Mouse (Mus musculus): Measurements from ENCODE around the gene Maz. TPM values are rescaled to one million over a fixed set of nuclear protein-coding genes. Genes with fewer than 3 reads are reported as not detected.

Gene Maz
- polyA plus RNA-seq, 2 experiments: 66.7 to 298 TPM

GRCm38 (mm10) chr7:126978841-126979240 is 48.0 kb downstream of the Maz start:
- Histone ChIP-seq H3K4me3 (replicated peaks; ENCODE audit: low read length) (no peak overlapping the region), H3K27me3 (ENCODE audit: control insufficient read depth, insufficient read depth, low read length) (no peaks in the 10 kb centered on the region), H3K4me1 (ENCODE audit: control insufficient read depth, insufficient read depth, low read length) (peaks cover 7% of the 10 kb centered on the region; the same call in 1 of the 2 replicates), H3K27ac (replicated peaks; ENCODE audit: low read depth, low read length) (no peak overlapping the region), H3K9ac (ENCODE audit: low read depth, low read length, severe bottlenecking) (no peak overlapping the region), H3K36me3 (ENCODE audit: control insufficient read depth, insufficient read depth, low read length) (peaks cover 33% of the 10 kb centered on the region), H3K4me2 (replicated peaks; ENCODE audit: low read depth, low read length, severe bottlenecking) (no peak overlapping the region), H3K9me3 (ENCODE audit: control insufficient read depth, low read length) (no peaks in the 10 kb centered on the region)
- no peak for ATAC-seq (ENCODE audit: low FRiP score, low read depth)
- no peak for DNase-seq (ENCODE audit: low spot score)
- 90% methylated on average over 6 of the region's 6 CpGs for WGBS
- no peak for TF ChIP-seq POLR2A (IDR thresholded peaks at IDR 0.05; ENCODE audit: borderline replicate concordance, extremely low read depth, insufficient read depth, insufficient read length)

- H3K27ac ChIP-seq (replicated peaks; ENCODE audit: low read depth, low read length): peak overlapping the region; percentile 94; the same call in 1 of the 2 replicates
- peaks cover 33% of the 10 kb centered on the region for H3K36me3 ChIP-seq (ENCODE audit: control insufficient read depth, insufficient read depth, low read length)
- peak overlapping the region; percentile 96 for H3K9ac ChIP-seq (ENCODE audit: low read depth, low read length, severe bottlenecking)
- peak overlapping the region; percentile 97 for H3K4me3 ChIP-seq (replicated peaks; ENCODE audit: low read length)
- H3K27me3 ChIP-seq (ENCODE audit: control insufficient read depth, insufficient read depth, low read length): no peaks in the 10 kb centered on the region
- no peak for TF ChIP-seq POLR2A (IDR thresholded peaks at IDR 0.05; ENCODE audit: borderline replicate concordance, extremely low read depth, insufficient read depth, insufficient read length)
- H3K4me1 ChIP-seq (ENCODE audit: control insufficient read depth, insufficient read depth, low read length): peaks cover 7% of the 10 kb centered on the region; the same call in 1 of the 2 replicates
- ATAC-seq (ENCODE audit: low FRiP score, low read depth) (no peak), DNase-seq (ENCODE audit: low spot score) (no peak)
- H3K9me3 ChIP-seq (ENCODE audit: control insufficient read depth, low read length): no peaks in the 10 kb centered on the region
- H3K4me2 ChIP-seq (replicated peaks; ENCODE audit: low read depth, low read length, severe bottlenecking): peak overlapping the region; percentile 80
- WGBS: 27% methylated on average over 14 of the region's 14 CpGs
Observed at GRCm38 (mm10) chr7:126976878-126977459, 49.9 kb downstream of the Maz start.

- WGBS: under 1% methylated on average over 55 of the region's 55 CpGs
- Histone ChIP-seq H3K36me3 (ENCODE audit: control insufficient read depth, insufficient read depth, low read length) (peaks cover 31% of the 10 kb centered on the region), H3K4me3 (replicated peaks; ENCODE audit: low read length) (peak within 1 kb of the TSS; percentile 97), H3K9me3 (ENCODE audit: control insufficient read depth, low read length) (no peaks in the 10 kb centered on the region), H3K4me1 (ENCODE audit: control insufficient read depth, insufficient read depth, low read length) (peaks cover 7% of the 10 kb centered on the region; the same call in 1 of the 2 replicates), H3K9ac (ENCODE audit: low read depth, low read length, severe bottlenecking) (peak within 1 kb of the TSS; percentile 96), H3K27me3 (ENCODE audit: control insufficient read depth, insufficient read depth, low read length) (no peaks in the 10 kb centered on the region), H3K4me2 (replicated peaks; ENCODE audit: low read depth, low read length, severe bottlenecking) (peak within 1 kb of the TSS; percentile 80), H3K27ac (replicated peaks; ENCODE audit: low read depth, low read length) (peak within 1 kb of the TSS; percentile 94)
- no peak for TF ChIP-seq POLR2A (IDR thresholded peaks at IDR 0.05; ENCODE audit: borderline replicate concordance, extremely low read depth, insufficient read depth, insufficient read length)
- DNase-seq (ENCODE audit: low spot score): peak; percentile 96
- peak; percentile 97 for ATAC-seq (ENCODE audit: low FRiP score, low read depth)
Observed at GRCm38 (mm10) chr7:126975950-126976866, 50.6 kb downstream of the Maz start, which contains the start of gene Cdiptos. Gene Cdiptos (minus strand): TSS chr7:126976098.

GRCm38 (mm10) chr7:126975893-126975949 is 51.1 kb downstream of the Maz start, which contains the start of gene Cdipt:
Gene Cdipt (plus strand): TSS chr7:126975914.
- Histone ChIP-seq H3K27me3 (ENCODE audit: control insufficient read depth, insufficient read depth, low read length) (no peaks in the 10 kb centered on the region), H3K4me3 (replicated peaks; ENCODE audit: low read length) (peak within 1 kb of the TSS; percentile 97), H3K9me3 (ENCODE audit: control insufficient read depth, low read length) (no peaks in the 10 kb centered on the region), H3K4me1 (ENCODE audit: control insufficient read depth, insufficient read depth, low read length) (peaks cover 7% of the 10 kb centered on the region; the same call in 1 of the 2 replicates), H3K4me2 (replicated peaks; ENCODE audit: low read depth, low read length, severe bottlenecking) (peak within 1 kb of the TSS; percentile 80), H3K9ac (ENCODE audit: low read depth, low read length, severe bottlenecking) (peak within 1 kb of the TSS; percentile 96), H3K27ac (replicated peaks; ENCODE audit: low read depth, low read length) (peak within 1 kb of the TSS; percentile 94), H3K36me3 (ENCODE audit: control insufficient read depth, insufficient read depth, low read length) (peaks cover 27% of the 10 kb centered on the region)
- ATAC-seq (ENCODE audit: low FRiP score, low read depth) (no peak), DNase-seq (ENCODE audit: low spot score) (no peak)
- no peak for TF ChIP-seq POLR2A (IDR thresholded peaks at IDR 0.05; ENCODE audit: borderline replicate concordance, extremely low read depth, insufficient read depth, insufficient read length)
- 0% methylated on average over 1 of the region's 1 CpGs for WGBS

- ATAC-seq (ENCODE audit: low FRiP score, low read depth) (no peak), DNase-seq (ENCODE audit: low spot score) (no peak)
- Histone ChIP-seq H3K9ac (ENCODE audit: low read depth, low read length, severe bottlenecking) (0 out of 2 replicates have a peak overlapping the region, but pooled peaks have one; percentile 38), H3K27me3 (ENCODE audit: control insufficient read depth, insufficient read depth, low read length) (no peaks in the 10 kb centered on the region), H3K36me3 (ENCODE audit: control insufficient read depth, insufficient read depth, low read length) (peaks cover 25% of the 10 kb centered on the region), H3K27ac (replicated peaks; ENCODE audit: low read depth, low read length) (peak overlapping the region; percentile 22; the same call in 1 of the 2 replicates), H3K4me3 (replicated peaks; ENCODE audit: low read length) (peak overlapping the region; percentile 97), H3K9me3 (ENCODE audit: control insufficient read depth, low read length) (no peaks in the 10 kb centered on the region), H3K4me1 (ENCODE audit: control insufficient read depth, insufficient read depth, low read length) (peaks cover 7% of the 10 kb centered on the region; the same call in 1 of the 2 replicates), H3K4me2 (replicated peaks; ENCODE audit: low read depth, low read length, severe bottlenecking) (peak overlapping the region; percentile 80)
- 12% methylated on average over 8 of the region's 8 CpGs for WGBS
- TF ChIP-seq POLR2A (IDR thresholded peaks at IDR 0.05; ENCODE audit: borderline replicate concordance, extremely low read depth, insufficient read depth, insufficient read length): no peak
Observed at GRCm38 (mm10) chr7:126975493-126975892, 51.3 kb downstream of the Maz start.

Small RNA genes within 50 kb of the gene (microRNA-seq; reads per million reads assigned to microRNA genes)
- not detected for gene Gm44343

Other genes with a start within 250 kb of the Maz start
Only the 30 nearest of the 32 such genes appear.
- 238 and 252 TPM in 2 replicates for gene Ppp4c, start 234.5 kb downstream of the Maz start, polyA plus RNA-seq (2012; rRNA removed)
- 268 and 269 TPM in 2 replicates for gene Ppp4c, start 234.5 kb downstream of the Maz start, polyA plus RNA-seq (2014; fragmentation: Nextera tagmentation; extraction: Ambion mirVana)
- gene Fam57b, start 229.4 kb downstream of the Maz start, polyA plus RNA-seq (2012; rRNA removed): 1.6 and 2.0 TPM in 2 replicates
- gene Fam57b, start 229.4 kb downstream of the Maz start, polyA plus RNA-seq (2014; fragmentation: Nextera tagmentation; extraction: Ambion mirVana): 0.21 and 0.44 TPM in 2 replicates
- gene 4930451I11Rik, start 195.4 kb downstream of the Maz start, polyA plus RNA-seq (2012; rRNA removed): not detected in 2 replicates
- not detected in 2 replicates for gene 4930451I11Rik, start 195.4 kb downstream of the Maz start, polyA plus RNA-seq (2014; fragmentation: Nextera tagmentation; extraction: Ambion mirVana)
- 1.3 and 2.8 TPM in 2 replicates for gene Doc2a, start 179.6 kb downstream of the Maz start, polyA plus RNA-seq (2012; rRNA removed)
- 0.76 and 0.92 TPM in 2 replicates for gene Doc2a, start 179.6 kb downstream of the Maz start, polyA plus RNA-seq (2014; fragmentation: Nextera tagmentation; extraction: Ambion mirVana)
- 55.1 and 120 TPM in 2 replicates for gene Hirip3, start 165.1 kb downstream of the Maz start, polyA plus RNA-seq (2012; rRNA removed)
- 15.2 and 16.1 TPM in 2 replicates for gene Hirip3, start 165.1 kb downstream of the Maz start, polyA plus RNA-seq (2014; fragmentation: Nextera tagmentation; extraction: Ambion mirVana)
- gene Ino80e, start 164.7 kb downstream of the Maz start, polyA plus RNA-seq (2012; rRNA removed): 84.3 and 89.8 TPM in 2 replicates
- 86.7 TPM in 2 replicates for gene Ino80e, start 164.7 kb downstream of the Maz start, polyA plus RNA-seq (2014; fragmentation: Nextera tagmentation; extraction: Ambion mirVana)
- gene Taok2, start 142.3 kb downstream of the Maz start, polyA plus RNA-seq (2012; rRNA removed): 106 and 121 TPM in 2 replicates
- 28.5 and 37.1 TPM in 2 replicates for gene Taok2, start 142.3 kb downstream of the Maz start, polyA plus RNA-seq (2014; fragmentation: Nextera tagmentation; extraction: Ambion mirVana)
- 33.2 and 41.6 TPM in 2 replicates for gene Tmem219, start 104.1 kb downstream of the Maz start, polyA plus RNA-seq (2012; rRNA removed)
- gene Tmem219, start 104.1 kb downstream of the Maz start, polyA plus RNA-seq (2014; fragmentation: Nextera tagmentation; extraction: Ambion mirVana): 31.0 and 33.8 TPM in 2 replicates
- 21.4 and 24.4 TPM in 2 replicates for gene Kctd13, start 98.2 kb downstream of the Maz start, polyA plus RNA-seq (2012; rRNA removed)
- gene Kctd13, start 98.2 kb downstream of the Maz start, polyA plus RNA-seq (2014; fragmentation: Nextera tagmentation; extraction: Ambion mirVana): 14.2 and 16.6 TPM in 2 replicates
- 0.26 and 1.4 TPM in 2 replicates for gene Asphd1, start 77.5 kb downstream of the Maz start, polyA plus RNA-seq (2012; rRNA removed)
- gene Asphd1, start 77.5 kb downstream of the Maz start, polyA plus RNA-seq (2014; fragmentation: Nextera tagmentation; extraction: Ambion mirVana): 0.12 and 0.15 TPM in 2 replicates
- gene Sez6l2, start 76.5 kb downstream of the Maz start, polyA plus RNA-seq (2012; rRNA removed): 2.5 and 3.2 TPM in 2 replicates
- 0.90 and 1.6 TPM in 2 replicates for gene Sez6l2, start 76.5 kb downstream of the Maz start, polyA plus RNA-seq (2014; fragmentation: Nextera tagmentation; extraction: Ambion mirVana)
- gene Cdipt, start 51.1 kb downstream of the Maz start, polyA plus RNA-seq (2012; rRNA removed): 123 and 172 TPM in 2 replicates
- 84.8 and 94.0 TPM in 2 replicates for gene Cdipt, start 51.1 kb downstream of the Maz start, polyA plus RNA-seq (2014; fragmentation: Nextera tagmentation; extraction: Ambion mirVana)
- gene Cdiptos, start 50.9 kb downstream of the Maz start, polyA plus RNA-seq (2012; rRNA removed): 1.5 and 1.9 TPM in 2 replicates
- 0.83 and 1.2 TPM in 2 replicates for gene Cdiptos, start 50.9 kb downstream of the Maz start, polyA plus RNA-seq (2014; fragmentation: Nextera tagmentation; extraction: Ambion mirVana)
- gene Mvp, start 12.4 kb downstream of the Maz start, polyA plus RNA-seq (2012; rRNA removed): 7.9 and 8.0 TPM in 2 replicates
- 7.3 and 7.9 TPM in 2 replicates for gene Mvp, start 12.4 kb downstream of the Maz start, polyA plus RNA-seq (2014; fragmentation: Nextera tagmentation; extraction: Ambion mirVana)
- gene Pagr1b, start 10.6 kb downstream of the Maz start, polyA plus RNA-seq (2012; rRNA removed): 3.2 and 4.3 TPM in 2 replicates
- 0.61 TPM in 1 of 2 replicates, not detected in the other for gene Pagr1b, start 10.6 kb downstream of the Maz start, polyA plus RNA-seq (2014; fragmentation: Nextera tagmentation; extraction: Ambion mirVana)
- gene Pagr1a, start 9.7 kb downstream of the Maz start, polyA plus RNA-seq (2012; rRNA removed): 27.0 and 31.9 TPM in 2 replicates
- 47.6 and 63.6 TPM in 2 replicates for gene Pagr1a, start 9.7 kb downstream of the Maz start, polyA plus RNA-seq (2014; fragmentation: Nextera tagmentation; extraction: Ambion mirVana)
- 111 and 143 TPM in 2 replicates for gene Gm42742, start 5.9 kb downstream of the Maz start, polyA plus RNA-seq (2012; rRNA removed)
- gene Gm42742, start 5.9 kb downstream of the Maz start, polyA plus RNA-seq (2014; fragmentation: Nextera tagmentation; extraction: Ambion mirVana): 26.8 and 37.7 TPM in 2 replicates
- 74.6 and 130 TPM in 2 replicates for gene Prrt2, start 5.8 kb downstream of the Maz start, polyA plus RNA-seq (2012; rRNA removed)
- gene Prrt2, start 5.8 kb downstream of the Maz start, polyA plus RNA-seq (2014; fragmentation: Nextera tagmentation; extraction: Ambion mirVana): 21.2 and 21.3 TPM in 2 replicates
- 57.4 and 68.4 TPM in 2 replicates for gene Kif22, start 15.4 kb upstream of the Maz start, polyA plus RNA-seq (2012; rRNA removed)
- 87.2 and 92.8 TPM in 2 replicates for gene Kif22, start 15.4 kb upstream of the Maz start, polyA plus RNA-seq (2014; fragmentation: Nextera tagmentation; extraction: Ambion mirVana)
- 0.45 TPM in 1 of 2 replicates, not detected in the other for gene Zg16, start 60.3 kb upstream of the Maz start, polyA plus RNA-seq (2012; rRNA removed)
- not detected in 2 replicates for gene Zg16, start 60.3 kb upstream of the Maz start, polyA plus RNA-seq (2014; fragmentation: Nextera tagmentation; extraction: Ambion mirVana)
- gene AI467606, start 64.3 kb upstream of the Maz start, polyA plus RNA-seq (2012; rRNA removed): 5.6 and 7.1 TPM in 2 replicates
- 4.9 and 5.3 TPM in 2 replicates for gene AI467606, start 64.3 kb upstream of the Maz start, polyA plus RNA-seq (2014; fragmentation: Nextera tagmentation; extraction: Ambion mirVana)
- gene Qprt, start 95.2 kb upstream of the Maz start, polyA plus RNA-seq (2012; rRNA removed): 6.0 and 6.5 TPM in 2 replicates
- 3.9 and 4.3 TPM in 2 replicates for gene Qprt, start 95.2 kb upstream of the Maz start, polyA plus RNA-seq (2014; fragmentation: Nextera tagmentation; extraction: Ambion mirVana)
- 0.73 and 0.87 TPM in 2 replicates for gene Spn, start 110.8 kb upstream of the Maz start, polyA plus RNA-seq (2012; rRNA removed)
- gene Spn, start 110.8 kb upstream of the Maz start, polyA plus RNA-seq (2014; fragmentation: Nextera tagmentation; extraction: Ambion mirVana): 0.37 and 0.44 TPM in 2 replicates
- 84.2 and 110 TPM in 2 replicates for gene Cd2bp2, start 169.0 kb upstream of the Maz start, polyA plus RNA-seq (2012; rRNA removed)
- gene Cd2bp2, start 169.0 kb upstream of the Maz start, polyA plus RNA-seq (2014; fragmentation: Nextera tagmentation; extraction: Ambion mirVana): 54.2 and 61.0 TPM in 2 replicates
- 40.8 and 46.8 TPM in 2 replicates for gene Tbc1d10b, start 181.4 kb upstream of the Maz start, polyA plus RNA-seq (2012; rRNA removed)
- gene Tbc1d10b, start 181.4 kb upstream of the Maz start, polyA plus RNA-seq (2014; fragmentation: Nextera tagmentation; extraction: Ambion mirVana): 27.1 and 29.3 TPM in 2 replicates
- 555 and 1,104 TPM in 2 replicates for gene Mylpf, start 181.9 kb upstream of the Maz start, polyA plus RNA-seq (2012; rRNA removed)
- 413 and 609 TPM in 2 replicates for gene Mylpf, start 181.9 kb upstream of the Maz start, polyA plus RNA-seq (2014; fragmentation: Nextera tagmentation; extraction: Ambion mirVana)
- gene Zfp553, start 206.0 kb upstream of the Maz start, polyA plus RNA-seq (2012; rRNA removed): 22.5 and 24.9 TPM in 2 replicates
- gene Zfp553, start 206.0 kb upstream of the Maz start, polyA plus RNA-seq (2014; fragmentation: Nextera tagmentation; extraction: Ambion mirVana): 19.4 and 20.1 TPM in 2 replicates
- gene Sept1, start 206.1 kb upstream of the Maz start, polyA plus RNA-seq (2012; rRNA removed): 14.9 and 22.2 TPM in 2 replicates
- 15.3 and 18.6 TPM in 2 replicates for gene Sept1, start 206.1 kb upstream of the Maz start, polyA plus RNA-seq (2014; fragmentation: Nextera tagmentation; extraction: Ambion mirVana)
- 115 and 161 TPM in 2 replicates for gene Zfp771, start 217.2 kb upstream of the Maz start, polyA plus RNA-seq (2012; rRNA removed)
- gene Zfp771, start 217.2 kb upstream of the Maz start, polyA plus RNA-seq (2014; fragmentation: Nextera tagmentation; extraction: Ambion mirVana): 66.2 and 71.2 TPM in 2 replicates
- gene Dctpp1, start 233.7 kb upstream of the Maz start, polyA plus RNA-seq (2012; rRNA removed): 100 and 120 TPM in 2 replicates
- 169 and 177 TPM in 2 replicates for gene Dctpp1, start 233.7 kb upstream of the Maz start, polyA plus RNA-seq (2014; fragmentation: Nextera tagmentation; extraction: Ambion mirVana)